Mouse (Mus musculus): ENCODE results near the gene A430078G23Rik.

- no peak for TF ChIP-seq ZNF384 (IDR thresholded peaks at IDR 0.05; ENCODE audit: low read depth, low read length)
- TF ChIP-seq CHD2 (IDR thresholded peaks at IDR 0.05; ENCODE audit: low read depth, low read length), result no peak
- TF ChIP-seq HCFC1 (IDR thresholded peaks at IDR 0.05; ENCODE audit: borderline replicate concordance, insufficient read depth, low read length), result no peak
Observed at GRCm38 (mm10) chr8:3355586-3355985, 2.4 kb downstream of the A430078G23Rik start.

Data from ES-E14 (cell line).